Mouse (Mus musculus) brain, embryonic 14.5 days (tissue): ENCODE data around the gene Zranb2.

Source experiments
- CTCF ChIP-seq: fragments of 200-500 bp; IDR thresholded peaks from 2 replicates; pipeline ENCODE4 v1.5.1; 2012; ENCODE audit warnings: inconsistent platforms, mild to moderate bottlenecking, moderate library complexity, borderline replicate concordance; ENCODE audit not compliant: insufficient read depth, insufficient read length; ENCODE audit errors: extremely low read depth
- POLR2A ChIP-seq: fragments of 200-500 bp; IDR thresholded peaks from 2 replicates; pipeline ENCODE4 v1.6.1; 2012; ENCODE audit warnings: mild to moderate bottlenecking, inconsistent platforms, borderline replicate concordance; ENCODE audit not compliant: poor library complexity, insufficient read depth, insufficient read length, severe bottlenecking; ENCODE audit errors: extremely low read depth

GRCm38 (mm10) chr3:157492043-157492442, 41.9 kb upstream of the Zranb2 start:
- TF ChIP-seq POLR2A (no peak), CTCF (no peak)
